Mouse (Mus musculus) cortical plate, adult 2 months (tissue): ENCODE data around the gene Txndc11. TPM values are rescaled to one million over a fixed set of nuclear protein-coding genes. Genes with fewer than 3 reads are reported as not detected.

Experiments
- H3K27ac ChIP-seq: fragments of 200-500 bp; 2 replicates; pipeline ENCODE4 v1.5.1; 2012; ENCODE audit warnings: low read length, control low read depth, inconsistent platforms; ENCODE audit not compliant: insufficient read depth
- H3K4me1 ChIP-seq: fragments of 200-500 bp; 2 replicates; pipeline ENCODE4 v1.6.1; 2011; ENCODE audit warnings: low read length; ENCODE audit not compliant: control insufficient read depth, insufficient read depth
- H3K4me3 ChIP-seq: fragments of 200-500 bp; 2 replicates; pipeline ENCODE4 v1.5.1; 2011; ENCODE audit warnings: mild to moderate bottlenecking, low read length, control low read depth; ENCODE audit not compliant: insufficient read depth
- CTCF ChIP-seq: fragments of 200-500 bp; IDR thresholded peaks from 2 replicates; pipeline ENCODE4 v1.5.1; 2011; ENCODE audit warnings: mild to moderate bottlenecking, control low read depth, low read length; ENCODE audit not compliant: insufficient read depth; ENCODE audit errors: extremely low read depth
- POLR2A ChIP-seq: fragments of 200-500 bp; IDR thresholded peaks from 2 replicates; pipeline ENCODE4 v1.6.1; 2011; ENCODE audit warnings: mild to moderate bottlenecking, low read length, control low read depth; ENCODE audit not compliant: insufficient read depth; ENCODE audit errors: extremely low read depth
- polyA plus RNA-seq: library from polyadenylated mRNA; depleted of rRNA; stranded (reverse); fragments of >200 nt; gene quantifications from 2 replicates; pipeline ENCODE4 v1.2.3, GENCODE M21; 2012; rRNA removed

Gene Txndc11
- polyA plus RNA-seq, 1 experiment = 24.2 TPM

GRCm38 (mm10) chr16:11028206-11028605 lies 106.2 kb downstream of the Txndc11 start:
- H3K27ac ChIP-seq = no peak overlapping the region
- no peak for TF ChIP-seq POLR2A
- TF ChIP-seq CTCF = no peak
- H3K4me1 ChIP-seq = no peaks in the 10 kb centered on the region
- no peak overlapping the region for H3K4me3 ChIP-seq

Other genes starting within 250 kb of the Txndc11 start
- gene Snn, start 73.7 kb downstream of the Txndc11 start, polyA plus RNA-seq = 174 and 183 TPM in 2 replicates
- 37.0 and 45.0 TPM in 2 replicates for gene Litaf, start 68.5 kb downstream of the Txndc11 start, polyA plus RNA-seq
- 76.4 and 77.7 TPM in 2 replicates for gene Zc3h7a, start 41.7 kb upstream of the Txndc11 start, polyA plus RNA-seq
- gene Rsl1d1, start 68.7 kb upstream of the Txndc11 start, polyA plus RNA-seq = 38.6 and 38.9 TPM in 2 replicates
- 40.8 and 43.4 TPM in 2 replicates for gene Gspt1, start 119.7 kb upstream of the Txndc11 start, polyA plus RNA-seq
- 1.1 and 1.2 TPM in 2 replicates for gene Tnfrsf17, start 179.2 kb upstream of the Txndc11 start, polyA plus RNA-seq
- 6.4 and 7.2 TPM in 2 replicates for gene Snx29, start 188.3 kb upstream of the Txndc11 start, polyA plus RNA-seq